Mouse (Mus musculus) kidney, postnatal 14 days (tissue): ENCODE data around the gene Exd2.

Experiments used
- DNase-seq: peaks from one replicate; pipeline ENCODE4 v3.0.0; 2022; ENCODE audit warnings: mixed read lengths

Exd2 gene

DNA sequence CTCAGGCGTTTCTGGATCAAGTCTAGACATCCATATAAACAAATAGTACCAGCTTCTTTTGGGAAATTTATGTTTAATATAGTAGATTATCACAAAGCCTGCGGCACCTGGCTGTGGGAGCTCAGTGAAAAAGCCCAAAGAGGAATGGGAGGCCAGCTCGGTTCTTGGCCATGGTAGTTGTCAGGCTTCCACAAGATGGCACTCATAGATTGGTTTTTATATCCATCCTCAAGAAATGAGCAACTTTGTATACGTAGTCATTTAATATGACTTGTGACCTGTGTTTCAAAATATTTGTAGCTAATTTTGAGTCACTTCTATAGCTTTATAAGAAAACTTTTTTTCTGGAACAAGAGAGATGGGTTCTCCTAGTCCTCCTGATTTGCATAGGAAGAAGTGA lies 35.5 kb downstream of the Exd2 start:
- no peak for DNase-seq

DNA sequence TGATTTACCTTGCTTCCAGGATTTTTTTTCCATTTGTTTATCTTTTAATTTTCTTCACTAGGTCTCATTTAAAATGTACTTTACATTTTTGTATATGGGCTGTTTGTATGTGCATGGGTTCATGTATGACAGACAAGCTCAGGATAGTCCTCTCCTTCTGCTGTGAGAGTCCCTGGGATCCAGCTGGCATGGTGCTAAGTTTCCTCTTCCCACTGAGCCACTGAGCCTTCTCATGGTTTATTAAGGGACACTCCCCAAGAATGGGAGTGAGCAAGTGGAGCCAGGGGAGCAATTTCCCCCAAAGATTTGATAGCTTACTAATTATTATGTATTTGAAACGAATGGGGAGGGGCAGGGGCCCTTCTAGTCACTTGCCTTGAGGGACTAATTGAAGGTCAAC lies 37.6 kb downstream of the Exd2 start:
- DNase-seq = no peak

DNA sequence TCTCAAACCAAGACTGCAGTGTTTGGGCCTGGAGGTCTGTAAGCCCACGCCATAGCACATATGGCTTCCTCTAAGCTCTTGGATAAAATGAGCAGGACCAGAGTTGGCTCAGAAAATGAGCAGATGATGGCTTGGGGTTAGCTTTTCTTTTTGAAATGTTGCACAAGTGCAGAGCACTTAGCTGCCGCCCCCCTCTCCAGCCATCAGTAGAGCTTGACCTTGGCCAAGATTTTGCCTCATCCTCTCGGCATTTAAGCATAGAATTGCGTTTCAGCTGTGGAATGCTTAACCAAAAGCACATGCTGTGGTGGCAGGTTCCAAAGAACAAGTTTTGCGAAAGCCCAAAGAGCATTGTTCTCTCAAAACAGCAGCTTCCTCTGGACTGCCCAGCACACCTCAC lies 41.8 kb downstream of the Exd2 start:
- no peak for DNase-seq

DNA sequence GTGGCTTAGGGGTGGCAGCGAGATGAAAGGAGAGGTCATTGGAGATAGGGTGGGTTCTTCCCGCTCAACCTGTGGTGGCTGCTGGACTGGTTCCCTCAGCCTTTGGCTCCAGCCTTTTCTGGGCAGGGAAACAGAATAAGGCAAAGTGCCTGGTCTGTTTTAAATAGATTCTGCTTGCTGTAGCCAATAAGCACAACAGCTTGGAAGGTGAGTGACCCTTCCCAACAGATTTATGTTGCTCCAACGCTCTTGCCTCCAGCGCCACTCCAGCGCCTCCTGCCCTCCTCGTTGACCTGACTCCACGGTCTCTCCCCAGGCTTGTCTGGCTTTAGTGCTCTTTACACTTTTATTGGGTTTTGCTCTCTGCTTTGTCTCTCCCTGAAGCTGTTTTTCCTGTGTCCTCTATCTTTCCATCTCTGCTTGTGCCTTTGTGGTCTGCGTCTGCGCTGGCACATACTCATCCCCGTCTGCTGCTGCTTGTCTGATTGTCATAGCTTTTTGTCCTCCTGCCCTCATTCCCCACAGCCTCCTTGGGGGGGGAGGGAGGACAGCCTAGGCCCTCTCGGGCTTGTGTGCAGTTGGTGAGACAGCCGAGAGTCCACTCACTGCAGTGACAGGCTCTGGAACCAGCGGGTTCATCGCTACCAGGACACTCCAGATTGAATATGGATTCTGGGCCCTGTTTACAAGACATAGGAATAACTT lies 44.3 kb downstream of the Exd2 start:
- DNase-seq = peak; percentile 69

DNA sequence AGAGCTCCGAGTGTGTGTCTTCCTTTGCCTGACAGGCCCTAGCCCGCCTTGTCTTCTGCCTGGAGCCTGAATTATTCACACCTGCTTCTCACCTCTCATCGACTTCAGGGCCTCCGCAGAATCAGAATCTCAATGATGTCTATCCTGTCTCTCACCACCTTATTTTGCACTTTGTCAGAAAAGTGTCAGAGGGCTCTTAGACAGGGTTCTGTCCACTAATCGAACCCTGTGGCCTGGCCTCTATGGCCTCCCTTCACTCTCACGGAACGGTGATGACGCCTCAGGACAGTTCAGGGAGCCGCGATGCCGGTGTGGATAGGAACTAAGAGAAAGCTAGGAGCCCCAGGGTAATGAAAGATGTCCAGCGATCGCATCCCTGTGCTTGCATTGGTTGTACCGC lies 55.1 kb downstream of the Exd2 start, which contains the start of gene Galnt16:
Gene Galnt16 (plus strand): TSS at position 301 of the 400 bp plus-strand sequence.
- DNase-seq = no peak

DNA sequence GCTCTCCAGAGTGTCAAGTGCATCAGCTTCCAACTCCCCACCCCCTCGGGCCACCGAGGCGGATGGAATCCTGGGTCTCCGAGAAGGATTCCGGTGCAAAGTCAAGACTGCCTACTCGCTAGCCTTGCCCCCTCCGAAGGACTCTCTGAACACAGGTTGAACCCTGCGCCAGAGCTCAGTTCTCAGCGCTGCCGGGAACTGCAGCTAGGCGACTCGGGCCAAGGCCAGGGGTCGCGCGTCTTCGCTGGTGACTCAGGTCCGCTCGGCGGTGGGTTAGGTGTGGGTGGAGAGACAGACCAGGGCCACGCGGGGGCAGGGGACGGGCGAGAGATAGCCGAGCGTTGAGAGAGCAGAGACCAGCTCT lies 55.5 kb downstream of the Exd2 start:
- DNase-seq = no peak

DNA sequence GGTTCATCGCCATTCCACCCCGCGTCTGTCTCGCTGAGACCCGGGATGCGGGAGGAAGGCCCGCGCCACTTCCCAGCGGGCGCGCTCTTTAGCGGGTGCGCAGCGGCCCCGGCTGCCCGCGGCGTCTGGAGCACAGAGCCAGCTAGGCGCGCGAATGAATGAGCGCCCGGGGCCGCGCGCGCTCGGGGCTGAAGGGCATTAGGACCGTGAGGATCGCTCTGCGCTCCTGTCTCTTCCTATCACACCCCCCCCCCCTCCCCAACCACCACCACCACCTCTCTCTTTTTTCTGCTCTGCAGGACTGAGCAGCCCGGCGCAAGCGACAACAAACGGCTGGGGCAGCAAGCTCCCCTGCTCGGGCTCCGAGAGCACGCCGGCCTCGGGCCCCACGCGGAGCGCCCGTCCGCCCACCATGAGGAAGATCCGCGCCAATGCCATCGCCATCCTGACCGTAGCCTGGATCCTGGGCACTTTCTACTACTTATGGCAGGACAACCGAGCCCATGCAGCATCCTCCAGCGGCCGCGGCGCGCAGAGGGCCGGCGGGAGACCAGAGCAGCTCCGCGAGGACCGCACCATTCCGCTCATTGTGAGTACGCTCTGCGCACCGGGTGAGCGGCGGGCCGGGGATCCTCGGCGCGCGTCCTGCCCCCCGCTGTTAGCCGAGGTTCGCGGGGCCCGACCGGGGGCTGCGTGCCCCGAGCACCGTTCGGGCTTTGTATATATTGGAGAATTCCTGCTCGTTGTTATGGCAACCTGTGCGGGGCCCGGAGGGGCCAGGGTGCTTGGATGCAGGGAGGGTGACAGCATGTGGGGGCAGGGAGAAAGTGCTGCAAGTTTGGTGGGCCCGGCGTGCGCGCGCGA lies 56.1 kb downstream of the Exd2 start:
- DNase-seq = peak; percentile 16

DNA sequence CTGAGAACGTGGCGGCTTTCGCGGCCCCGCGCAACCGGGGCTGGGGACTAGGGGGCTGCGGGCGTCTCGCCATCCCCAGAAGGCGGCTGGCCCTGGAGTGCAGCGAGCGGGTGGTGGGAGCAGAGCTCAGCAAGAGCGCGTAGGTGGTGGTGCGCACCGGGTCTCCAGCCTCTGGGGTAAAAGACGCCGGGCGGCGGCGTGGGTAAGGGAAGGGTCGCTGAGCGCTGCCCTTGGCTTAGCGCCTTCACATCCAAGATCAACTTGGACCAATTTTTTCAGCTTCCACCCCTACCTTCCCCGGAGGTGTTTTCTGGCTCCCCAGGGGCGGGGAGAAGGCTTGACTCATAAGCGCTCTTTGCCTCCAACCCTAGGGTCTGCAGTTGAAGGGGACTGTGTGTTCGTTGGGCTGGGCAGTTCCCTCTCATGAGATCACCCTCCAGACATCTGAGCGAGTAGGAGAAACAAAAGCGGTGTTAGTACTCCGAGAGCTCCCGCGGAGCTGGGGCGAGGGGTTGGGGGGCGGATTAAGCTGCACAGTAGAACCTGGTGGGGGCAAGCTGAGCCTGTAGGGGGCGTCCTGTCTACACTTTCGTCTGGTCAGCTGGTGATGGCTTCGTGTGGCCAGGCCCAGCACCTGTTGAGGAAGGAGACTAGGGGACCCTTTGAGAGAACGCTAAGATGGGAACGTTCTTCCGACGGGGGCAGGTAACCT lies 56.9 kb downstream of the Exd2 start:
- peak; percentile 13 for DNase-seq

DNA sequence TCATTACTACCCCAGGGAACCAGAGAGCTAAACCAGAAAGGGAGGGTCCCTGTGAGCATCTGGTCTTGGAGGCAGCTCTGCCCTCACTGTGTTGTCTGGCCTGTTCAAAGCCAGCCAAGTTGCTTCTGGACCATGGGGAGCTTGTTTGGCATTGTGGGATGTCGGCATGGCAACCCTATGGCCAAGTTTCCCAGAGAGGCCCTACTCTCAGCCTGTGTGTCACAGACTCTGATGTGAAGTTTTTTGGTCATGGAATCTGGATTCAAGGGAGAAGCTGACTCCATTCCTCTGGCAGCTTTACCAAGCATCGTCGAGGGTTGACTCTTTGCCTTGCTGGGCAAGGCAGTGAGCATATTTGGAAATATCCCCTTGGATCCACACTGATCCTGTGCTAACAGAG lies 59.1 kb downstream of the Exd2 start:
- DNase-seq = no peak

DNA sequence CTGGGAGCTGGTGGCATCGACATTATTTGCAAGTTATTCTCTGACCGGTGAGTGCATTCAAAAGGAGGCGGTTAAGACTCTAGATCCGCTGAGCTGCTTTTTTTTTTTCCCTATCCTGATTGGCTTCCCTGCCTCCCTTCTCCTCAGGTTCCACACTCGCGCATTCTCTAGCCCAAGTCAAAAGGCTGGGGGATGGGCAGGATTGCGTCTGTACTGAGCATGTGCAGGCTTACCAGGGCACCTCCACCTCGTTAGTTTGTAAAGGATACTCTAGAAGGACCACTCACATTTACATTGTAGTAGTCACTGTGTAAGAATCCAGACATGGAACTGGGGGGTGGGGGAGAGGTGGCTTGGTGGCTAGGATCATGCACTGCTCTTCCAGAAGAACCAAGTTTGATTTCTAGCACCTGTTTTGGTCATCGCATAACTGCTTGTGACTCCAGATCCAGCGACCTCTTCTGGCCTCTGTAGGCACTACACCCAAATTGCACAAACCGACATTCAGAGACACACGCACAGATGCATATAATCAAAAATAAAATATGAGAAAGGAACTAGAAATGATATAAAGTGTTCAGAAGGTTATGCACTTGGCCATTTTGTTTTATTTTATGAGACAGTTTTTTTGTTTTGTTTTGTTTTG lies 61.5 kb downstream of the Exd2 start:
- no peak for DNase-seq

DNA sequence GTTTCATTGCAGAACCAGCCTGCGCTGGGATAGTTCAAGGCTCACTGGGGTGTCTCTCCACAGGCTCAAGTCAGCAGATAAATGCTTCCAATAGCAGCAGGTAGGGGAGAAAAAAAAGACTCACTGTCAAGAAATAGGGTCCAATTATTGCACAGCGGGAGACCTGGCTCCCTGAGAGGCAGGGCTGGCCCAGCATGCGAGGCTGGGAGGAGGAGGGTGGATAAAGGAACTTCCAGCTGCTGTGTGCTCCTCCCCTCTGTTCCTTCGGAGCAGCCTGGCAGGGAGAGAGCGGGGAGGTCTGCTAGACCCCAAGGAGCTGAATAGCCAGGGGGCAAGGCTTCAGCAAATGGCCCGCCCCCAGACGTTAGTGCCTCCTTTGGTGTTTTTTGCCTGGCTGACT lies 62.6 kb downstream of the Exd2 start:
- DNase-seq = no peak

DNA sequence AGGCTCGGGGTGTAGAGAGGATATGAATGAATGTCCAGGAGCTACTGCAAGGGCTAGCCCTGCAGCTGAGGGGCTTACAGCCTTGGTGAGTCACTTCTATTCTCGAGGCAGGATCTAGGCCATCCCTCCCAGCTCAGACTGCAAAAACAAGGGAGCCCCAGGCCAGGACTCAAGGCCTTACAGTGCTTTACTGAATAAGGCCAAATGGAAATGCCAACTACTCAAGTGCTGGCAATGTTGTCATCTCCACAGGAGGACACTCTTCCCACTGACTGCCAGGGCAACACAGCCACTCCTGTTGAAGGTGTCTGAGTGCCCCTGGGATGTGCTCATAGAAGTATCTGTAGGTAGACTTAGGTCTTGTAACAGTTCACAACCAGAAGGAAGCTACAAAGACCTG lies 63.6 kb downstream of the Exd2 start:
- no peak for DNase-seq

DNA sequence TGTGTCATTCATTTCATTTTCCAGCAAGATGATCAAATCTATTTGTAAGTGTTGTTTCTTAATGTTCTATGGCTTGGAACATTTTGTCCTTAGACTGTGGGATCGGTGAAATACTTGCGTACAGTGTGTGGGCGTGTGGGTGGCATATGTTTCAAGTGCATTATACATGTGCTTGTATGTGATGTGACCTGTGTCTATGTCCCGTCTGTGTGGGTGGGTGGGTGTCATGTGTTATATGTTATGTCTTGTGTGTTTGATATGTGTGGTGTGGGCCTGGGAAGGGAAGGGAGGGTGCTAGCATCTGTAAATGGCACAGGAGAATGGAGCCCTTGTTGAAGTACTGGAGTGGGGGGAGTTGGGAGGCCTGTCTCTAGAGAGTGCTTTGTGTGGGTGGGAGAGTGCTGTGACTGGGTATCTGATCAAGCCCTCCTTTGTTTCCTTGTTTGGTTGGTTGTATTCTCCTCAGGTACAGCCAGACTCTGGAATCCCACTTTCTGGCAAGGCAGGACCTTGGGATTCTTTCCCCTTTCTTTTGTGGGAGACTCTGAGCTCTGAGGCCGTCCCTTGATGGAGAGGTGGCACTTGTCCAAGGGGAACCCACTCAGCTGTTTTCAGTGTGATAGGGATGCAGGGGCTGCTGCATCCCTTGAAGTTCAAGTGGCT lies 65.0 kb downstream of the Exd2 start:
- no peak for DNase-seq

DNA sequence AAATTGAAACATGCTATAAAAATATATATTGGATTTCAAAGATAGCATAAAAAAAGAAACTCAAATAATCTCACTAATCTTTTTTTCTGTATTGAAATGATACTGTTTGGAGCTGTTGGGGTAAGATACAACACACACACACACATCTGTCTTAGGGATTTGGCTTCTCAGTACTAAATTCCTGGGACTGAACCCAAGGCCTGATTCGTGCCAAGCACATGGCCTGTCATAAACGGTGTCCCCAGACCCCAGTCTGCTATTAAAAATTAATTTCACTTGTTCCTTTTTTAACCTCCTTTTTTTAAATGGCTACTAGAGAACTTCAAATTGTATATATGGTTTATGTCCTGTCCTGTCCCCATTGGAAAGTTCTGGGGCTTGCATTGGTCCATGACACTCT lies 67.2 kb downstream of the Exd2 start:
- peak; percentile 34 for DNase-seq

DNA sequence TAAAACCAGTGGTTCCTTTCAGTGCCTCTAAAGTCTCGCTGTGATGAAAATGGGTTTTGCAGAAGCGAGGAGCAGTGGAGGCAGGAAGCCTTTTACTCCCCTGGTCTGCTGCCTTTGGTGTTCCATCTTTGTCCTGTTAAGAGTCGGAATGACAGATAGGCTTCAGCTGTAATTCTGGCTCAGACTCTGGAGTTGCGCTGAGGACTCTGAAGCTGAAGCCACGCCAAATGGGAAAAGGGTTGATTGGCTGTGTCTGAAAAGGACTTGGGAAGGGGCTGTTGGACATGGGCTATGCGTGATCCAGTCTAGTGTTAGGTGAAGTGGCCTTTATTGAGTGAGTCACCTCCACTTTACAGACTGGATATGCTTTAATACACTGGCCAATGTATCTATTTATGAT lies 67.7 kb downstream of the Exd2 start:
- DNase-seq = peak; percentile 18

DNA sequence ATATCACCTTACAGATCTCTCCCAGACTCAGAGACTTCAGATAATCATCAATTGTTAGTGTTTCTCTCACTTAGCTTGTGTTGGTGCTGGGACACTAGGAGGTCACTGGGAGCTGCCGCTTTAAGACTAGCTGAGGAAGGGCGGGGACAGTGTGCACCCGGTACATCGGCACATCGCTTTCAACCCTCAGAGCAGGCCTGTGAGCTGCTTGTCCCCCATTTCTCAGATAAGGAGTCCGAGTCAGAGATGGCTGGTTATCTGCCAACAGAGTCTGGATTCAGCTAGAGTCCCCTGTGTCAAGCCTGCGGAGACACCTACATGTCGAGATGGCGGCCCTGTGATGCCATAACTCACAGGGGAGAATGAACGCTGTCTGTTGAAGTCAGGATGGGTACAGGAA lies 68.7 kb downstream of the Exd2 start:
- no peak for DNase-seq

DNA sequence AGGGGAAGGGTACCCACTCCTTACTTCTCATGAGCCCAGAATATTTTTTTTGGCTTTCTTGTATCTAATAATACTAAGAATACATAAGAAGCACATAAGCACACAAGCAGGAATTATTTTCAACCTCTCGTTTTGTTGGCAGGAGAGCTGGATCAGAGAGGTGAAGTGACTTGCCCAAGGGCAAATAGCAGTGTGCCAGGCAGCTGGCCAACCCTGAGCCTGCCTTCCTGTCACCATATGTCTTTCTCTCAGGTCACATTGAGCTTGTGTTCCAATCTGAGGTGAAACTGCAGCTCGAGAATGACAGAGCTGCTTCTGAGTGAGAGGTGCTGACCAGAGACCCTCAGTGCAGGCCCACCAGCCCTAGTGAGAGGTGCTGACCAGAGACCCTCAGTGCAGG lies 71.0 kb downstream of the Exd2 start:
- DNase-seq = peak; percentile 45

DNA sequence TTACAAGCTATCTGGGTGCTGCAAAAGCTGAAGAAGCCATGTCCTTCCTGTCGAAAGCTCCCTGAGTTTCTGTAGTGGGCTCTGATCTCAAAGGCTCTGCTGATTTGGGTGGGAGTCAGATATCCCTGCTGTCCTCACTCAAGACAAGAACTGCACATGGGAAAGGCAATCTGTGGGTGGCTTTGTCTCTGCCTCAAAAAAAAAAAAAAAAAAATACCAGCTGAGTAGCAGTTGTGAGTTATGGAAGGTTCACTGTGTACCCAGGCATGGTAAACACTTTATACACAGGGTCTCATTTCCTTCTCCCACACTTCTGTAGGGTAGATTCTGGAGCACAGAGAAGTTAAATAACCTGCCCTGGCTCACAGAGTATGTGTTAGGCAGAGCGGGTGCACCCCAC lies 74.4 kb downstream of the Exd2 start:
- DNase-seq = no peak

DNA sequence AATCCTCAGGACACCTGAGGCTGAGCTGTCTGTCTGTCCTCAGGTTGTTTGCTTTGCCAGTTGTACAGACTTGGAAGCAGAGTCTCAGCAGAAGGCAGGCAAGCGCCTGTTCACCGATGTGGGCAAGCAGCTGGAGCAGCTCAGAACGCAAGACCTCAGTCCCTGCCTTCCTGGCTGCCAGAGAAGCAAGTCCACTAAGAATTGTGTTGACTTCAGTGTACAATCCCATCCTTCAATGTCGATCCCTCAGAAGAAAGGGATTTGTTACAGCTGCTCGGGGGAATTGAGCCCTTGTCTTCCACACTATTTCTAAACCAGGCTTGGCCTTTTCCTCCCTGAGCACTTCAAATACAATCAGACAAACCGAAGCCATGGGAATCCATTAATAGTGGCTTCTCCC lies 75.4 kb downstream of the Exd2 start:
- DNase-seq = no peak

DNA sequence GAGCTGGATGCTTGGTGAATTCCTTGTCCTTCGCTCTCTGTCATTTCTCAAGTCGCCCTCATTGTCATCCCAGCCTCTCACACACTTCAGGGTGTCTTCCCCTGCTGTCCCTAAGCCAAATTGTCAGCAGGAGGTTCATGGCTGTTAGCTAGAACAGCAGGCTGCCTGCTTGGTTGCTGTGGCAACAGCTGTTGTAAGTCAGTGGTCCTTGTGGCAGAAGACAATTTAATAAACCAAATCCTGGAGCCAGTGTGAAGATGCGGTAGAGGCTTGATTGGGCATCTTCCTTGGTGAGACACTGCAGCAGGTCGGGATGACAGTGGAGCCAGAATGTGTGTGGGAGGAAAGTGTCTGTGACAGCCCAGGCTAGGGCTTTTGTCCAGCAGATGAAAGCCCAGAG lies 82.4 kb downstream of the Exd2 start:
- DNase-seq = no peak

DNA sequence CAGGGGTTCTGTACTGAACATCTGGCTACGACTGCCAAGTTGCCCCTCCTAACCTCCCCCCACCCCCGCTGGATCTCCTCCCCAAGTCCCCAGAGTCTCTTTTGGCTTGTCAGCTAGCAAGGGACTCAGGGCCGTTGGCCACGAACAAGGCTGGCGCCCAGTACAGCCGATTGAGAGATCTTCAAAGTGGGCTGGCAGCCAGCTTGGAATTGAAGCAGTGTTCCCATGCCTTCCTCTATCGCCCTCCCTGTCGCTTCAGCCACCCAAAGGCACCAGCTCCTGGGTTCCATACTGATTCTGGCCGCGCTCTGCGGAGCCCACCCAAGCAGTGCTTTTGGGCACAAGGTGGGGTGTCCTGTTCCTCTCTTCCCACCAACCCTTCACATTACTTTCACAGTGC lies 86.8 kb downstream of the Exd2 start:
- DNase-seq = peak; percentile 21
